Mouse (Mus musculus) forelimb bud, embryonic 11.5 days (tissue): ENCODE results near the gene Pik3c2b.
"Not testable (repeated sequence)": the region's sequence is repeated elsewhere in the genome, so short reads cannot be mapped to it uniquely, and the experiment has no call there.

Source experiments
- DNase-seq: peaks from one replicate; pipeline ENCODE4 v3.0.0-alpha.2; 2012; ENCODE audit warnings: low read depth, low spot score

Gene Pik3c2b

GRCm38 (mm10) chr1:133045011-133045860 lies at the start of gene Pik3c2b:
Pik3c2b (plus strand) TSS chr1:133045667.
- no peak for DNase-seq

- DNase-seq: no peak
Observed at GRCm38 (mm10) chr1:133000347-133000746, 45.1 kb upstream of the Pik3c2b start.

- DNase-seq: no peak
Observed at GRCm38 (mm10) chr1:133006571-133006970, 38.9 kb upstream of the Pik3c2b start.

- no peak for DNase-seq
Observed at GRCm38 (mm10) chr1:133011955-133012841, 33.3 kb upstream of the Pik3c2b start.

- no peak for DNase-seq
Observed at GRCm38 (mm10) chr1:133013331-133013730, 32.1 kb upstream of the Pik3c2b start.

- no peak for DNase-seq
Observed at GRCm38 (mm10) chr1:133014196-133014595, 31.3 kb upstream of the Pik3c2b start.

GRCm38 (mm10) chr1:133016775-133017428 lies 28.6 kb upstream of the Pik3c2b start:
- no peak for DNase-seq

GRCm38 (mm10) chr1:133018580-133018979 lies 26.9 kb upstream of the Pik3c2b start:
- no peak for DNase-seq

GRCm38 (mm10) chr1:133019312-133019711 lies 26.2 kb upstream of the Pik3c2b start:
- no peak for DNase-seq

GRCm38 (mm10) chr1:133020137-133020894 lies 25.2 kb upstream of the Pik3c2b start:
- no peak for DNase-seq

GRCm38 (mm10) chr1:133021391-133021790 lies 24.1 kb upstream of the Pik3c2b start:
- no peak for DNase-seq

GRCm38 (mm10) chr1:133021971-133022370 lies 23.5 kb upstream of the Pik3c2b start:
- DNase-seq: not testable (repeated sequence)

GRCm38 (mm10) chr1:133023723-133024122 lies 21.7 kb upstream of the Pik3c2b start:
- not testable (repeated sequence) for DNase-seq

GRCm38 (mm10) chr1:133024426-133024825 lies 21.0 kb upstream of the Pik3c2b start:
- DNase-seq: no peak

GRCm38 (mm10) chr1:133025051-133025795 lies 20.2 kb upstream of the Pik3c2b start:
- DNase-seq: peak; percentile 95

- not testable (repeated sequence) for DNase-seq
Observed at GRCm38 (mm10) chr1:133025796-133026190, 19.7 kb upstream of the Pik3c2b start.

GRCm38 (mm10) chr1:133027126-133027525 lies 18.3 kb upstream of the Pik3c2b start:
- no peak for DNase-seq

GRCm38 (mm10) chr1:133027980-133028379 lies 17.5 kb upstream of the Pik3c2b start:
- DNase-seq: no peak

GRCm38 (mm10) chr1:133029744-133030143 lies 15.7 kb upstream of the Pik3c2b start:
- DNase-seq: no peak

- no peak for DNase-seq
Observed at GRCm38 (mm10) chr1:133030461-133030860, 15.0 kb upstream of the Pik3c2b start, which contains the start of gene Mdm4. Mdm4 (minus strand) TSS chr1:133030561.
